10 mouse cellular contexts compared by ENCODE assay signal in genomic region chr10:112926961-112927360, GRCm38 (mm10). TPM values are rescaled to one million over a fixed set of nuclear protein-coding genes. Genes with fewer than 3 reads are reported as not detected.
DNase-seq lines count a peak whose midpoint lies in the region; ATAC-seq and TF ChIP-seq lines count a peak whose summit lies in the region.
"Had no signal": no experiment of that assay in that cellular context is flagged by ENCODE, and none has a peak within 500 bp of the region (broad histone marks: within the 10 kb centered on the region; RNA-seq: fewer than 3 reads in every experiment).

No protein-coding gene starts in this region.

- no peaks in the 10 kb centered on the region for H3K36me3 ChIP-seq in lung, postnatal 0 days (ENCODE audit: insufficient read depth, low read length)
- peaks cover 11% of the 10 kb centered on the region for H3K36me3 ChIP-seq in forebrain, postnatal 0 days (ENCODE audit: insufficient read depth)
- peaks cover 2% of the 10 kb centered on the region; the same call in 1 of the 2 replicates for H3K36me3 ChIP-seq in liver, embryonic 16.5 days (ENCODE audit: control insufficient read depth, insufficient read depth)
- H3K36me3 ChIP-seq in stomach, postnatal 0 days (ENCODE audit: control insufficient read depth, insufficient read depth, low read length), result peaks cover 4% of the 10 kb centered on the region; the same call in 1 of the 2 replicates

- no peaks in the 10 kb centered on the region for H3K27me3 ChIP-seq in lung, postnatal 0 days (replicated peaks; ENCODE audit: insufficient read depth, low read length)
- H3K27me3 ChIP-seq in forebrain, postnatal 0 days (ENCODE audit: insufficient read depth, low read length), result no peaks in the 10 kb centered on the region
- no peaks in the 10 kb centered on the region for H3K27me3 ChIP-seq in liver, embryonic 16.5 days (ENCODE audit: control insufficient read depth, insufficient read depth, low read depth, low read length)
- H3K27me3 ChIP-seq in stomach, postnatal 0 days (ENCODE audit: control insufficient read depth, insufficient read depth, low read length), result no peaks in the 10 kb centered on the region

- DNase-seq in lung, postnatal 0 days (ENCODE audit: low spot score), result no peak
- no peak for DNase-seq in lung, postnatal 36 days
- DNase-seq in forebrain, postnatal 0 days, result no peak
- no peak for DNase-seq in stomach, postnatal 0 days (ENCODE audit: low spot score)
- no peak for DNase-seq in cerebellum, postnatal 36 days
- no peak for DNase-seq in thymus, postnatal 36 days
- DNase-seq in left cerebral cortex, adult 18-20 months (ENCODE audit: low spot score in 2 of 2), result no peak
- DNase-seq: adrenal gland, postnatal 14 days; heart, postnatal 4 days had no signal

- no peak overlapping the region for H3K27ac ChIP-seq in lung, postnatal 0 days (ENCODE audit: low read length)
- no peak overlapping the region for H3K27ac ChIP-seq in forebrain, postnatal 0 days (ENCODE audit: low read depth, low read length)
- no peak overlapping the region for H3K27ac ChIP-seq in liver, embryonic 16.5 days (ENCODE audit: low read length)
- H3K27ac ChIP-seq in stomach, postnatal 0 days (replicated peaks), result no peak overlapping the region

- no peak for ATAC-seq in lung, postnatal 0 days
- ATAC-seq in forebrain, postnatal 0 days, result no peak
- ATAC-seq in liver, embryonic 16.5 days (ENCODE audit: low read depth), result no peak
- no peak for ATAC-seq in stomach, postnatal 0 days (ENCODE audit: low FRiP score, low TSS enrichment)

- peaks cover 24% of the 10 kb centered on the region; the same call in 1 of the 2 replicates for H3K4me1 ChIP-seq in lung, postnatal 0 days (ENCODE audit: insufficient read depth, low read depth, low read length)
- H3K4me1 ChIP-seq in forebrain, postnatal 0 days (ENCODE audit: insufficient read depth), result peaks cover 12% of the 10 kb centered on the region
- H3K4me1 ChIP-seq in liver, embryonic 16.5 days (ENCODE audit: control insufficient read depth, low read depth, low read length), result peaks cover 12% of the 10 kb centered on the region
- 0 out of 2 replicates have a peak, but pooled peaks cover 2% of the 10 kb centered on the region for H3K4me1 ChIP-seq in stomach, postnatal 0 days (replicated peaks; ENCODE audit: control insufficient read depth, insufficient read depth)

- H3K9me3 ChIP-seq in lung, postnatal 0 days (ENCODE audit: low read length), result no peaks in the 10 kb centered on the region
- no peaks in the 10 kb centered on the region for H3K9me3 ChIP-seq in forebrain, postnatal 0 days (ENCODE audit: low read length)
- H3K9me3 ChIP-seq in liver, embryonic 16.5 days (replicated peaks; ENCODE audit: control insufficient read depth, low read length), result no peaks in the 10 kb centered on the region
- no peaks in the 10 kb centered on the region for H3K9me3 ChIP-seq in stomach, postnatal 0 days (ENCODE audit: control insufficient read depth, low read length)

- H3K4me2 ChIP-seq in lung, postnatal 0 days (replicated peaks; ENCODE audit: low read depth, low read length), result peak overlapping the region; percentile 69; the same call in 1 of the 2 replicates
- peak overlapping the region; percentile 82 for H3K4me2 ChIP-seq in forebrain, postnatal 0 days (ENCODE audit: low read depth)
- H3K4me2 ChIP-seq in liver, embryonic 16.5 days (ENCODE audit: low read depth, low read length), result peak overlapping the region; percentile 76
- H3K4me2 ChIP-seq in stomach, postnatal 0 days (replicated peaks; ENCODE audit: low read depth), result 0 out of 2 replicates have a peak overlapping the region, but pooled peaks have one; percentile 18

- no peak overlapping the region for H3K9ac ChIP-seq in lung, postnatal 0 days (replicated peaks; ENCODE audit: low read depth)
- H3K9ac ChIP-seq in forebrain, postnatal 0 days, result no peak overlapping the region
- no peak overlapping the region for H3K9ac ChIP-seq in liver, embryonic 16.5 days (ENCODE audit: low read depth, low read length)
- H3K9ac ChIP-seq in stomach, postnatal 0 days (ENCODE audit: low read length), result no peak overlapping the region

- TF ChIP-seq EP300 in lung, postnatal 0 days (IDR thresholded peaks at IDR 0.05), result no peak
- TF ChIP-seq EP300 in stomach, postnatal 0 days (optimal IDR thresholded peaks at IDR 0.05), result no peak

- no peak overlapping the region for H3K4me3 ChIP-seq in lung, postnatal 0 days (ENCODE audit: low read depth, low read length)
- no peak overlapping the region for H3K4me3 ChIP-seq in forebrain, postnatal 0 days (ENCODE audit: low read depth, low read length)
- H3K4me3 ChIP-seq in liver, embryonic 16.5 days (ENCODE audit: low read depth, low read length), result peak overlapping the region; percentile 85; the same call in 1 of the 2 replicates
- no peak overlapping the region for H3K4me3 ChIP-seq in stomach, postnatal 0 days (ENCODE audit: low read depth, low read length)

- TF ChIP-seq CTCF in lung, postnatal 0 days (IDR thresholded peaks at IDR 0.05), result no peak
- TF ChIP-seq CTCF in forebrain, postnatal 0 days (IDR thresholded peaks at IDR 0.05; ENCODE audit: low read depth), result no peak
- TF ChIP-seq CTCF in stomach, postnatal 0 days (IDR thresholded peaks at IDR 0.05; ENCODE audit: low read depth), result no peak

RNA-seq across cellular contexts. Expression of gene Atxn7l3b, which starts 1.8 kb away (rescaled TPM):
- polyA plus RNA-seq in lung, postnatal 0 days (2015; fragmentation: Nextera tagmentation; extraction: Ambion mirVana), result 171 and 191 TPM in 2 replicates
- total RNA-seq in forebrain, postnatal 0 days (2014; rRNA removed), result 234 and 262 TPM in 2 replicates
- polyA plus RNA-seq in forebrain, postnatal 0 days (2015; fragmentation: Nextera tagmentation; extraction: Ambion mirVana), result 404 and 419 TPM in 2 replicates
- 46.2 and 46.6 TPM in 2 replicates for polyA plus RNA-seq in liver, embryonic 16.5 days (2015; fragmentation: Nextera tagmentation; extraction: Ambion mirVana)
- polyA plus RNA-seq in stomach, postnatal 0 days (2015; fragmentation: Nextera tagmentation; extraction: Ambion mirVana), result 143 and 148 TPM in 2 replicates
- total RNA-seq in left cerebral cortex, adult 18-20 months (2021), result 100 to 1,000 TPM; 157 to 169 TPM

Comparison
In these comparisons a context has a peak if more than half of its experiments do, and no peak if none do; other contexts are left out.
1. H3K4me2 ChIP-seq: peak in every context shown above with its lines; median percentile 82 in forebrain, postnatal 0 days; 76 in liver, embryonic 16.5 days; 69 in lung, postnatal 0 days; 18 in stomach, postnatal 0 days.